Mouse (Mus musculus) ES-Bruce4 (cell line): ENCODE results near the gene C130032M10Rik.

Experiments used
- CTCF ChIP-seq: IDR thresholded peaks from one replicate; pipeline ENCODE4 v1.8.1; 2011; ENCODE audit warnings: low read depth, low read length
- EP300 ChIP-seq: IDR thresholded peaks from 2 replicates; pipeline ENCODE4 v1.6.1; 2011; ENCODE audit warnings: low read depth, low read length; ENCODE audit not compliant: insufficient read depth
- POLR2A ChIP-seq: IDR thresholded peaks from one replicate; pipeline ENCODE4 v1.8.1; 2011; ENCODE audit warnings: low read length; ENCODE audit not compliant: insufficient read depth

DNA sequence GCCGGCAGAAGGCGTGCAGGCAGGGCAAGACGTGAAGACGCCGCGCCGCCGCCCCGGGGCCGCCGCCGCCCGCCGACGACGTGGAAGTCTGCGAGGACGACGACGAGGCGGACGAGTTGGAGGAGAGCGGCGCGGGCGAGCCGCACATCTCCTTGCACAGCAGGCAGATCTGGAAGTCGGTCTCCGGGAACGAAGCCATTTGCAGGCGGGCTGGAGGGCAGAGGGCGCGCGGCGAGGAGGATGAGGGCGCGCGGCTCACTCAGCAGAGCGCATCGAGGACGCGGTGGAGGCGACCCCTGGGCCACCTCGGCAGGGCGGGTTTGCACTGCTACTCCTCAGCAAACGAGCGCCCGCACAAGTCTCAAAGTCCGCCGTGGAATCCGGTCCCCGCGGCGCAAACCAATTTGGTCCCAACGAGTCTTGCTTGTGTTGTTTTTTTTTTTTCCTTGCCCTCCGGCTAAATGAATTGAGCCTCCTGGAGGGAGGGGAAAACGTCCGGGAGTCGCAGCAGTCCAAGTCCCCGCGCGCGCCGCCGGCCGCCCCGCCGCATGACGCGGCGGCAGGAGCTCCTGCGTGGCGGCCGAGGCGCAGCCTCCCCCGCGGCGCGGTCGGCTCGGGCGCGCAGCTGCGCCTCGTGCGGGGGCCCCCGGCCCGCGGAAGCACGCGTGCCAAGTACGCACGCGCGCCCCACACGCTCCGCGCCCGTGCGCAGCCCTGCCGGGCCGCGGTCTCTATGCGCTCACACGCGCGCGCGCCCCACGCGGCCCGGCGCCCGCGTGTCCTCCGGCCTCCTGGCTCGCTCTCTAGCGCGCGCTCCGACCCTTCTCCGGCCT, 47.6 kb downstream of the C130032M10Rik start:
- TF ChIP-seq CTCF: no peak
- TF ChIP-seq POLR2A: no peak
- no peak for TF ChIP-seq EP300
